Mouse (Mus musculus) midbrain, embryonic 15.5 days (tissue): ENCODE results near the gene Hlcs. TPM values are rescaled to one million over a fixed set of nuclear protein-coding genes. Genes with fewer than 3 reads are reported as not detected.

ENCODE experiments used
- ATAC-seq: fragments of 200-750 bp; cut with Nextera tagmentation; replicated peaks from 2 replicates; pipeline ENCODE4 v1.8.0; 2017; ENCODE audit warnings: moderate TSS enrichment
- H3K27ac ChIP-seq: fragments of 300-500 bp; sonication (generic); 2 replicates; pipeline ENCODE4 v1.5.1; 2015; ENCODE audit warnings: mild to moderate bottlenecking, inconsistent platforms
- H3K27me3 ChIP-seq: fragments of 300-500 bp; sonication (generic); replicated peaks from 2 replicates; pipeline ENCODE4 v1.6.1; 2015; ENCODE audit warnings: inconsistent platforms
- H3K36me3 ChIP-seq: fragments of 300-500 bp; sonication (generic); replicated peaks from 2 replicates; pipeline ENCODE4 v1.6.1; 2015; ENCODE audit warnings: inconsistent platforms
- H3K4me1 ChIP-seq: fragments of 300-500 bp; sonication (generic); 2 replicates; pipeline ENCODE4 v1.6.1; 2015; ENCODE audit warnings: inconsistent platforms
- H3K4me2 ChIP-seq: fragments of 300-500 bp; sonication (generic); 2 replicates; pipeline ENCODE4 v1.6.1; 2015; ENCODE audit warnings: inconsistent platforms, mild to moderate bottlenecking, moderate library complexity
- H3K4me3 ChIP-seq: fragments of 300-500 bp; sonication (generic); 2 replicates; pipeline ENCODE4 v1.5.1; 2015; ENCODE audit warnings: mild to moderate bottlenecking, inconsistent platforms
- H3K9ac ChIP-seq: fragments of 300-500 bp; sonication (generic); 2 replicates; pipeline ENCODE4 v1.6.1; 2015; ENCODE audit warnings: mild to moderate bottlenecking, inconsistent platforms
- H3K9me3 ChIP-seq: fragments of 300-500 bp; sonication (generic); 2 replicates; pipeline ENCODE4 v1.6.1; 2016; ENCODE audit warnings: inconsistent platforms
- WGBS: fragments of 180-500 bp; shearing (Covaris S2); methylation state at CpG from one replicate; pipeline ENCODE4 v1.1.7; 2015; ENCODE audit warnings: mixed read lengths; 5-methylcytosine and 5-hydroxymethylcytosine counted together
- polyA plus RNA-seq: library from polyadenylated mRNA; unstranded; fragments of >200 nt; fragmentation: Nextera tagmentation; extraction: Ambion mirVana; gene quantifications from 2 replicates; pipeline ENCODE4 v1.2.1, GENCODE M21; 2015

Hlcs gene
- polyA plus RNA-seq, 1 experiment from 2014 or later: 10.1 TPM

- no peak overlapping the region; the same call in 1 of the 2 replicates for H3K4me3 ChIP-seq
- peak; percentile 69 for ATAC-seq
These were observed 76.9 kb downstream of the Hlcs start for GRCm38 (mm10) chr16:94236226-94237129.

GRCm38 (mm10) chr16:94235718-94236117 is 77.7 kb downstream of the Hlcs start:
- H3K9ac ChIP-seq: no peak overlapping the region
- peaks cover 10% of the 10 kb centered on the region for H3K4me1 ChIP-seq
- no peak for ATAC-seq
- no peak overlapping the region for H3K4me3 ChIP-seq
- no peaks in the 10 kb centered on the region for H3K9me3 ChIP-seq
- 87% methylated on average over 6 of the region's 6 CpGs for WGBS
- H3K4me2 ChIP-seq: no peak overlapping the region
- no peak overlapping the region for H3K27ac ChIP-seq
- H3K27me3 ChIP-seq: peaks cover 20% of the 10 kb centered on the region
- H3K36me3 ChIP-seq: no peaks in the 10 kb centered on the region

More at GRCm38 (mm10) chr16:94236226-94237129, 76.9 kb downstream of the Hlcs start:
- Histone ChIP-seq H3K27me3 (peaks cover 17% of the 10 kb centered on the region; the same call in 1 of the 2 replicates), H3K9me3 (no peaks in the 10 kb centered on the region), H3K4me1 (peaks cover 10% of the 10 kb centered on the region), H3K27ac (no peak overlapping the region), H3K9ac (no peak overlapping the region), H3K4me2 (peak overlapping the region; percentile 39), H3K36me3 (no peaks in the 10 kb centered on the region)
- WGBS: 32% methylated on average over 16 of the region's 16 CpGs

DNA sequence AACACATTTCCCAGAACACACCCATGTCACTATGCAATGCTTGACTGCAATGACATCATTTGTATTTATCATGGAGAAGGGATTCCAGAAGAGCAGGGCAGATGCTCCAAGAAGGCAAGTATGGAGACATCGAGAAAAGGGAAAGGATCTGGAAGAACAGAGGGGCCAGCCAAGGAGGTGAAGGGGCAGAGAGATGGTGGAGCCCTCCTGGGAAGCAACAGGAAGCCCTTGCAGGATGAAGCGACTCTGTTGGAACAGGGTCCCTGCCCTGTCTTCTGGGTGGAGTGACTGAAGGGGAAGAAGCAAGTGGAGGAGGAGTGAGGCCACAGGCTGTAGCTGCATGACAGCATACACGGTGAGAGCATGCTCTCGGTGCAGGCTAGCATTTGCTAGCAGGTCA is 79.2 kb downstream of the Hlcs start:
- ATAC-seq: no peak
- Histone ChIP-seq H3K4me2 (no peak overlapping the region), H3K9ac (no peak overlapping the region), H3K36me3 (no peaks in the 10 kb centered on the region), H3K4me3 (no peak overlapping the region), H3K9me3 (no peaks in the 10 kb centered on the region), H3K27me3 (peaks cover 20% of the 10 kb centered on the region), H3K27ac (no peak overlapping the region), H3K4me1 (peaks cover 10% of the 10 kb centered on the region)
- WGBS: 79% methylated on average over 4 of the region's 4 CpGs

DNA sequence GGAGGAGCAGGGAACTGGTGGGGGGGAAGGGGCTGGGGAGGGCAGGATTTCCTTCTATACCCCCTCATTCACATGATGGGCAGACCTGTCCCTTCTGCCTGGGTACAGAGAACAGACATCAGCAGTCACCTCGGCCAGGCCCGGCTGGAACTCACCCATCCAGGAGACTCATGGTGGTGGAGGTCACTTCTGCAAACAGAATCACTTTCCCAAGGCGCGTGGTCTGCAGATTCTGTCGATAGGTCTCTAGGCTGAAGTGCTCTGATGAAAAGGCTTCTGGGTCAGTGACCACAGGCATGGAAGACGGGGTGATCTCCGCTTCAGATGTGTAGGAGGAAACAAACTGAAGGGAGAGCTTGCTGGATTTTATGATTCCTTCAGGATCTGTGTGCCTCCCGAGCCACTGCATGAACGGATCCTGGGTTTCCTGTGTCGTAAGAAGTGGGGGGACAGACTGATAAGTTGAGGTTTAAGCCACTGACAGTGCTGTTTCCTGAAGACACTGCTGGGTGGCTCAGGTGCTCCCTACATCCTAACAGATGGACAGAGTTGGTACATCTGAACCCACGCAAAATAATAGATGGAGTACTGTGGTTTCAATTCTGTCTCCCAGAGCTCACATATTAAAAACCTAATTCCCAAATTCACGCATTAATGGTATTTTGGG is 82.3 kb downstream of the Hlcs start:
- H3K4me3 ChIP-seq: no peak overlapping the region
- no peak overlapping the region for H3K4me2 ChIP-seq
- no peaks in the 10 kb centered on the region for H3K36me3 ChIP-seq
- no peak overlapping the region for H3K27ac ChIP-seq
- ATAC-seq: no peak
- H3K9ac ChIP-seq: no peak overlapping the region
- H3K4me1 ChIP-seq: peaks cover 7% of the 10 kb centered on the region
- 73% methylated on average over 12 of the region's 12 CpGs for WGBS
- peaks cover 21% of the 10 kb centered on the region for H3K27me3 ChIP-seq
- no peaks in the 10 kb centered on the region for H3K9me3 ChIP-seq

GRCm38 (mm10) chr16:94230499-94230898 is 82.9 kb downstream of the Hlcs start:
- Histone ChIP-seq H3K27ac (no peak overlapping the region), H3K9ac (no peak overlapping the region), H3K9me3 (no peaks in the 10 kb centered on the region), H3K27me3 (peaks cover 25% of the 10 kb centered on the region), H3K4me2 (no peak overlapping the region), H3K4me3 (no peak overlapping the region), H3K36me3 (no peaks in the 10 kb centered on the region), H3K4me1 (peaks cover 7% of the 10 kb centered on the region)
- WGBS: 57% methylated on average over 4 of the region's 4 CpGs
- ATAC-seq: no peak

- Histone ChIP-seq H3K9ac (no peak overlapping the region), H3K4me1 (peaks cover 7% of the 10 kb centered on the region), H3K36me3 (no peaks in the 10 kb centered on the region), H3K9me3 (no peaks in the 10 kb centered on the region), H3K4me2 (no peak overlapping the region), H3K27ac (no peak overlapping the region), H3K27me3 (peaks cover 31% of the 10 kb centered on the region), H3K4me3 (no peak overlapping the region)
- no peak for ATAC-seq
- 94% methylated on average over 7 of the region's 7 CpGs for WGBS
These were observed 83.5 kb downstream of the Hlcs start for GRCm38 (mm10) chr16:94229890-94230289.

- WGBS: 84% methylated on average over 18 of the region's 18 CpGs
- Histone ChIP-seq H3K27ac (no peak overlapping the region), H3K9me3 (no peaks in the 10 kb centered on the region), H3K36me3 (no peaks in the 10 kb centered on the region), H3K4me3 (no peak overlapping the region), H3K27me3 (peaks cover 32% of the 10 kb centered on the region), H3K9ac (no peak overlapping the region), H3K4me1 (peaks cover 7% of the 10 kb centered on the region), H3K4me2 (no peak overlapping the region)
- no peak for ATAC-seq
These were observed 84.4 kb downstream of the Hlcs start for GRCm38 (mm10) chr16:94228858-94229555.

- Histone ChIP-seq H3K27ac (no peak overlapping the region), H3K4me1 (peaks cover 7% of the 10 kb centered on the region), H3K9me3 (no peaks in the 10 kb centered on the region), H3K36me3 (no peaks in the 10 kb centered on the region), H3K27me3 (peaks cover 37% of the 10 kb centered on the region), H3K9ac (no peak overlapping the region), H3K4me3 (no peak overlapping the region), H3K4me2 (peak overlapping the region; percentile 18; the same call in 1 of the 2 replicates)
- peak; percentile 62 for ATAC-seq
- WGBS: 9% methylated on average over 18 of the region's 18 CpGs
These were observed 85.9 kb downstream of the Hlcs start for GRCm38 (mm10) chr16:94227328-94228018.

- H3K27ac ChIP-seq: no peak overlapping the region
- ATAC-seq: no peak
- no peak overlapping the region for H3K4me2 ChIP-seq
- no peak overlapping the region for H3K9ac ChIP-seq
- 89% methylated on average over 8 of the region's 8 CpGs for WGBS
- no peaks in the 10 kb centered on the region for H3K36me3 ChIP-seq
- peaks cover 36% of the 10 kb centered on the region for H3K27me3 ChIP-seq
- no peaks in the 10 kb centered on the region for H3K9me3 ChIP-seq
- peaks cover 7% of the 10 kb centered on the region for H3K4me1 ChIP-seq
- no peak overlapping the region for H3K4me3 ChIP-seq
These were observed 90.0 kb downstream of the Hlcs start for GRCm38 (mm10) chr16:94223363-94223720.

GRCm38 (mm10) chr16:94222646-94223362 is 90.6 kb downstream of the Hlcs start:
- WGBS: 94% methylated on average over 11 of the region's 11 CpGs

GRCm38 (mm10) chr16:94210689-94211357 is 102.5 kb downstream of the Hlcs start:
- no peak overlapping the region for H3K9ac ChIP-seq
- H3K36me3 ChIP-seq: no peaks in the 10 kb centered on the region
- H3K9me3 ChIP-seq: no peaks in the 10 kb centered on the region
- ATAC-seq: no peak
- no peak overlapping the region for H3K4me2 ChIP-seq
- no peaks in the 10 kb centered on the region for H3K27me3 ChIP-seq
- no peaks in the 10 kb centered on the region for H3K4me1 ChIP-seq
- H3K4me3 ChIP-seq: no peak overlapping the region
- no peak overlapping the region for H3K27ac ChIP-seq
- 87% methylated on average over 15 of the region's 15 CpGs for WGBS

More at GRCm38 (mm10) chr16:94222646-94223362, 90.6 kb downstream of the Hlcs start:
- no peak overlapping the region for H3K4me2 ChIP-seq
- H3K9me3 ChIP-seq: no peaks in the 10 kb centered on the region
- H3K36me3 ChIP-seq: no peaks in the 10 kb centered on the region
- no peak overlapping the region for H3K4me3 ChIP-seq
- no peak overlapping the region for H3K27ac ChIP-seq
- no peak for ATAC-seq
- no peak overlapping the region for H3K9ac ChIP-seq
- H3K4me1 ChIP-seq: peaks cover 6% of the 10 kb centered on the region
- peaks cover 36% of the 10 kb centered on the region for H3K27me3 ChIP-seq
